Mouse (Mus musculus) megakaryocyte progenitor cell, adult 5-6 weeks (primary cell): ENCODE data around the gene Clcn5. TPM values are rescaled to one million over a fixed set of nuclear protein-coding genes. Genes with fewer than 3 reads are reported as not detected.

Source experiments
- ATAC-seq: replicated peaks from 2 replicates; pipeline ENCODE4 v1.8.0; 2016; ENCODE audit warnings: mild to moderate bottlenecking, moderate TSS enrichment, inconsistent platforms; ENCODE audit not compliant: poor library complexity
- total RNA-seq, 2 experiments: library from RNA; stranded (forward) in 1 of 2; stranded (reverse) in 1 of 2; fragments of 157-497, 149-512 nt in 1 of 2; fragments of 200-1000 nt in 1 of 2; gene quantifications; 2 replicates each; pipeline versions ENCODE4 v1.2.3 to v1.2.4; 2015 to 2017

The Clcn5 gene
- total RNA-seq (2015) (4.4 and 5.4 TPM in 2 replicates), total RNA-seq (2017) (5.6 and 7.0 TPM in 2 replicates)

DNA sequence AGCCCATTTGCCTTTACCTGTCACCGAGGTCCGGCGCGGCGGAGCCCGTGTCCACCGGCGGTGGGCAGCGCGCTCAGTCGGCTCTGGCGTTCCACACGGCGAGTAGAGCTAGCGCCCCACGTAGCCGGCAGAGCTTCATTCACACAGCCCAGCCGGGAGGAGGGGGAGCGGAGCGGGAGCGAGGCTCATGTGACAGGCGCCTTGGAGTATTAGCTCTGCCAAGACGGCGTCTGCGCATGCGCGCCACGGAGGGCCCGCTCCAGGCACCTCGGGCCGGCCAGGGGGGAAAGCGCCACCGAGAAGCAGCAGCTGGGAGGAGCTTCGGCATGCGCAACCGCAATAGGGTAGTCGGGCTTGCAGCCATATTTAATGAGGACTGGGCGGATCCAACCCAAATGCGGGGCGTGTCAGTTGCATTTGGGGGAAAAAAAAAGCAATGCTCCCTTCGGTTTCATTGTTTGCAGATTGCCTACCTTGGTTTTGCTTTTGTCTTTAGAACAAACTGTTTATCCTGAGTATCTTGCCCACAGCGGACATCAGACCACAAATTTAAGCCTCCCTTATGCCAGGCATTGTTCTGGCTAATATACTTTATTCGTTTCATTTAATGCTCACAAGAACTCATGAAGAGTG is at the start of gene Clcn5:
TSS of gene Clcn5 (minus strand) at position 270 of the 633 bp plus-strand sequence.
- ATAC-seq, result peak; percentile 96

DNA sequence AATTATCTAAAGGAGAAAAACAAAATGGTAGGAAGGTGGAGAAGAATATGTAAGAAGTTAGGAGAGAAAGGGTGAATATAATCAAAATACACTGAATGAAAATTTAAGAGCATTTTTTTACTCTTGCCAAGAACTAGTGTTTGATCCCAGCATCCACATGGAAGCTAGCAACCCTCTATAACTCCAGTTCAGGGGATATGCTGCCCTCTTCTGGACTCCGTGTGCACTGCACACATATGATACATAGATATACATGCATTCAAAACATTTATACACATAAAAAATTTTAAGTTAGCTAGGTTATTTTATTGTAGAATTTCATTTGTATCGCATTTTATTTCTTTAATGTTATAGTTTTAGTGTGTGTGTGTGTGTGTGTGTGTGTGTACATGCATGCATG is 6.3 kb upstream of the Clcn5 start:
- ATAC-seq, result 0 out of 2 replicates have a peak, but pooled peaks have one; percentile 54

DNA sequence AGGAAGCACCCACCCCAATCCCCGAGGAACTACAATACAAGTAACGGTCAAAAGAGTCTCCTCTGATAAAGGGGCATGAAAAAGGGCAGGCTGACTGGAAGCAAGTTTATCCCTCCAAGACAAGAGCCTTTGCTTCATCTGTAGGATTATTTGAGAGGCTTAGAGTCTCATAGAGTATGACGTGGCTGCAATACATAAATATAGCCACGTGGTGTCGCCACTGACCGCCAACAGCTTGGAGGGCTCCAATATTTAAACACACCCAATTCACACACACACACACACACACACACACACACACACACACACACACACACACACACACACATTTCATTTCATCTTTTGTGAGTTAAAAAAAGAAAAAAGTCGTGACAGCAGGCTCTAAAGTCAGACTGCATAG is 3.1 kb upstream of the Clcn5 start:
- ATAC-seq, result peak; percentile 59

DNA sequence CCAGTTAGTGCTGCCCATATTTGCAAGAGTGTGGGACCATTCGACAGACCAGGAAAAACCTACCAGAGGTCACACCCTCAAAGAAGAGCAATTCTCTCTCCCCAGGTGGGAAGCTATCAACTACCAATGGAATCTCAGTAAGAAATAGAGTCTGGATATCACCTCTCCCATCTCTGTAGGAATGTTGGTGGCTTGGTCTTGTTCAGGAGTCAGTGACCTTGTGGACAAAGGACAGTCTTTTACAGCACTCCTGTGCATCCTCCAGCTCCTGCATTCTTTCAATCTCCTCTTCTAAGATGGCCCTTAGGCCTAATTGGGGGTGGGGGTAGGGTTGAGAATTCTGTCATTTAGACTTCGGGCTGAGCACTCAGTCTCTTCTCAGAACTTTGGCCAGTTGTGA is 1.4 kb upstream of the Clcn5 start:
- no peak for ATAC-seq

DNA sequence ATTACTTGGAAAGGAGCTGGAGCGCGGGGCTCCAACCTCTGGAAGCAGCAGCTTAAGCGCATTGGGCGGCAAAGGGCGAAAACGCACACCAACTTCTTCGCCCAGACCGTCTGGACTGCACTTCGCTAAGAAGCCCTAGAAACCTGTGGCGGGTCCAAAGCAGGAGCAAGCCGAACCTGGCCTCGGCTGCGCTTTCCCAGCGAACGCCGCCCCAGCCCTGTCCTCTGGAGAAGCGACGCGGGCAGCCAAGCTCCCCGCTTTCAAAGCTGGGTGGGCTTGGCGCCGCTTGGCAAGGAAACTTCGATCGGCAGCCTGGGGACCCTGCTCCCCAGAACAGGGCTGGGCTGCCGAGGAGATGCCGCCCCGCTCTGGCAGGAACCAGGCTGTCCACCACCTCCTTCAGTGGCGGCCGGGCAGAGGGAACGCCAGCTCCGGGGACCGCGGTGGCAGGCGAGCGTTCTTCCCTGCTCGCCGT is 570 bp downstream of the Clcn5 start:
- ATAC-seq, result peak; percentile 19; the same call in 1 of the 2 replicates

DNA sequence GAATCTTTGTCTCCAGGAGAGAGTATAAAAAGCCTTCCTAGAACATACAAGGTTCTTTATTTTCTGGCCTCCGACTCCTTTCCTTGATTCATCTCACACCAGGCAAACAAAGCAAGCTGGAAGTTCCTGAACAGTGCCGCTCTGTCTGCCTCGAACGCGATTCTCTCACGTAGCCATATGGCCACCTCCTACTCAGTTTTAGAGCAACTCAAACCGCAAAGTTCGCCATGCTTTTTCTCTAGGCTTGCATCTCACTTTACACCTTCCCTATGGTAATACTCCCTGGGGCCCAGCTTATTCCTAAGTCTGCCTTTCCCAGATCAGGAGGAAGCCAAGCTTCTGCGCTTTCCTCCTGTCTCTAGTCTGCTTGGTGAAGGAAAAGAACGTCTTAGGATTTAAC is 4.0 kb downstream of the Clcn5 start:
- no peak for ATAC-seq

DNA sequence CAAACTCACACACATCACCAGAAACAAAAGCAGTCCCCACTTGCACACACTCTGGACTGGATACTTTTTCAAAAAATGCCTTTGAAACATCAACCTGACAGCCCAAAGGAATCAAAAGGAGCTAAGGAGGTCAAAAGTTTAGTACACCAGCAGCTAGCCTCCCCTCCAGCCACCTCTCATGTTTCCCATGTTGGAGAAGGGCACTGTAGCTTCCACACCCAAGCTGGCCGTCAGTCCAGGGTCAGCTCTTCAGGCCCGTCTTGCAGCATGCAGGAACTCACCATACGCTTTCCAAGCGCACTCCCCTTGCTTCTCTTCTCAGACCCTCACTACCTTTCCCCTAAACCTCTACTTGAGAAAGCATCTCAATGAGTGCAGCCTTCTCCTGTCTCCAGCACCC is 4.5 kb downstream of the Clcn5 start:
- ATAC-seq, result no peak

DNA sequence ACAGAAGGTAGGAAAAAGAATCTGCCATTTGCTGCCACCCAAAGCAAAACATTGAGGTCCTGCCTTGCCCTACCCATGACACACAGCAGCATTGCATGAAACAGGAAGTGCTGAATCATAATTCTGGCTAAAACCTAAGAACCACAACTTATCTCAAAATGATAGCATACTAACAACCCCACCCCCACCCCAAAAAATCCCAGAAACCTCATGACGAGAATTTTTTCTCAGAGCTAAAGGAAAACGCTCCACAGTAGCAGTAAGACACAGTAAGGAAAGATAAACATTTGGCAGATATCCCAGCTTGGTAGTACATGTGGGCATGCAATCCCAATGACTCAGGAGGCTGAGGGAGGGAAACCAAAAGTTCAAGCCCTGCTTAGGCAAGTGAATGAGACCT is 10.9 kb downstream of the Clcn5 start:
- peak; percentile 87 for ATAC-seq

DNA sequence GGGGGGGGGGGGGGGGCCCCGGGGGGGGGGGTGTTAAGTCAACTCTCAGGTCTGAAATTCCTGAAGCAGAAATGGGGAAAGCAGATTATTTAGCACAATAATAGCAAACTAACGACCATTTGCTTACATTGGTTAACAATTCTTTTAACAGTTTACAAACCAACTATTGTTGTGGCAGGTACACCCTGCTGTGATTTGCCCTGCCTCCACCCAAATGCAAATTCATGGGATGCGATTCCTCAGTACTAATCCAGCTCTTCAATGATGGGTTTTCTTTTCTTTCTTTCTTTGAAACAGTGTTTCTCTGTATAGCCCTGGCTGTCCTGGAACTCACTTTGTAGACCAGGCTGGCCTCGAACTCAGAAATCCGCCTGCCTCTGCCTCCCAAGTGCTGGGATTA is 12.3 kb downstream of the Clcn5 start:
- ATAC-seq, result no peak

DNA sequence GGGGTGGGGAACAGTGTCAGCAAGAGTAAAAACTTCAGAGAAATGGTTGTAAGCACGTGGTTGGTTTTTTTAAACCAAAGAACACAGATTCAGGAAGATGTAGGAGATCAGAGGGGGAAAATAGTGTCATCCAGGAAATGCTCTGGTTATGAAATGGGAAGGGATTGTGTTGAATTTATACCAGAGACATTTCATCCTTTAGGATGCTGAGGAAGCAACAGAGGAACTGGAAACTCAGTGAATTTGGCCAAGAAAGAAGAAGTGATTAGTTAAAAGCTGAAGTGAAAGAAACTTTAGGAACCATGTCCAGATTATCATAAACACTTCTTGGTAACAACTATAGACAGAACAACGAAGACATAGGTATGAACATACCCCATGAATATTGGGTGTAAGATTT is 26.2 kb downstream of the Clcn5 start:
- peak; percentile 54 for ATAC-seq

DNA sequence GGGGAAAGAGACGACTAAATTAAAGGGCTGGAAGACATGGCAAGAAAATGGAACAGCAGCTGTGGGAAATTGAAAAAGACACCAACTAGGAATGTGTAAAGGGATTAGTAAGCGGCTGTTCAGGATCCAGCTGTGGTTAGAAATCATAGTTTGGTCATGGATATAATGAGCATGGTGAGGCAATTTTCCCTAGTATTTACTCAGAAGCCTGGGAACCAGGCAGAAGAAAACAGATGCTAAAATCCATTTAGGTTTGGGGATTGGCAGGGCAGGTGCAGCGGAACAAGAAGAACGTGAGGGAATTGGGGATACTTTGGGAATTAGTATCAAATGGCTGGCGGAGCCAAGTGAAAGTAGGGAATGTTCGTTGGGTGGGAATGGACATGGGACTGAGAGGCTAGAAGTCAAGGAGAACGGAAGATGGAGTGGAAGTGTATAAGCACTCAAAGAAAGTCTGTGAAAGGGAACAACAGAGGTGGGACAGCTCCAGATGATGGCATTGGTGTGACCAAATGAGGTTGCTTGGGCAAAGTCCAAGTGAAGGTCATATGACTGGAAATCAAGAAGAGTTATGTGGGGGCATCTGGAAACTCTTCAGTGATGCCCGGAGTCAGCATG is 26.9 kb downstream of the Clcn5 start:
- no peak for ATAC-seq

DNA sequence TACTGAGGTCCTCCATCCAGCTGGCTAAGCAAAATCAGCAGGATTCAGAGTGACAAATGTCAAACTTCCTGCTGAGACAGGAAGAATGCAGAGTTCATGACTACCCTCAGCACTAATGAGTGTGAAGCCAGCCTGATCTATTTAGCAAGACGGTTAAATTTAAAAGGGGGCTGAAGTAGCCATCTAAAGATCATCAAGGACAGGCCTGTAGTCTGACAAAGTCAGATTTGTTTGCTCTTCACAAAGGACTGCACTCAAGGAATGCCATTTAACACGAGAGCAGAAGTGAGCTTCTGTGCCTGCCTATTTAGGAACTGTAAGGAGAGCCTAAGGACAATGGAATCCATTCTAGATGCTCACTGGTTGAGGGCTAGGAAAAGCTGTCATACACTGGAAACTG is 30.2 kb downstream of the Clcn5 start:
- no peak for ATAC-seq

DNA sequence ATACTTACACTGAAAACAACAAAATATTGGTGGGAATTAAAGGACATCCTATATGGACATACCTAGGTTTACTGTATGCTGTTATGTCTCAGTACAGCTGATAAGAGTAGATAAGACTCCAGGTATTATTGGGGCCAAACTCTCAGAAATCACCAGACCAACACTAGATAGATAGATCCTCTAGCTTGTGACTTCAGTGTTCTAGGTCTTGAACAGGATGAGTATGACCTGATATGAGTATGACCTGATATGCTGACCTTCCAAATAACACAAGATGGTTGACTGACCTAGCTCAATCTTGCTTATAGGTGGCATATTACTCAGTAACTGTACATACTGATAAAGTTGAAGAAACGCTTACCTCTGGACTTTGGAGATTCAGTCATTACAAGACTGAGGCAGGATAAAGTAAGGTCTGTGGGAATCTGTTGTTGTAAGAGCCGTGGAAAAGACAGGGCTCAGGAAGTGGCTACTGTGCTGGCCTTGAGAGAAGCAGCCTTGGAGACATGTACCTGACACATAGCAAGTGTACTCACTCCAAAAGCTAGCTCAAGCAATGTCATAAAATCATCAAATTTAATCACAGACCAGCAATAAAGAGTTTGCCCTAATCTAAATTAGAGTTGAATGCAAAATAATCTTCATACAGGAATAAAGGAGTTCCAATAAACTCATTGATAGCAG is 32.0 kb downstream of the Clcn5 start:
- no peak for ATAC-seq

DNA sequence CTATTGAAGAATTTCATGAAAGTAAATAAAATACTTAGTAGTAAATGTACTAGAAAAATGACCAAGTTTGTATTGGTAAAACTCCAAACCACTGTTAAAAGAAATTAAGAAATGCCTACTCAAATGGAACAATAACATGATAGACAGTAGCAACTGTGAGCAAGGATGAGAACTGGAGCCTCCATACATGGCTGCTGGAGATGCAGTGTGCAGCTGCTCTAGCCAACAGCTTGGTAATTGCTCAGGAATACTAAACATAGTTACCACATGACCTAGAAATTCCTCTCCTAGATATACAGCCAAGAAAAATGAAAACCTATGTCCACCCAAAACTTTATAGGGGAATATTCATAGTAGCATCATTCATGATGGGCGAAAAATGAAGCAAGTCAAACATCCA is 36.5 kb downstream of the Clcn5 start:
- no peak for ATAC-seq

DNA sequence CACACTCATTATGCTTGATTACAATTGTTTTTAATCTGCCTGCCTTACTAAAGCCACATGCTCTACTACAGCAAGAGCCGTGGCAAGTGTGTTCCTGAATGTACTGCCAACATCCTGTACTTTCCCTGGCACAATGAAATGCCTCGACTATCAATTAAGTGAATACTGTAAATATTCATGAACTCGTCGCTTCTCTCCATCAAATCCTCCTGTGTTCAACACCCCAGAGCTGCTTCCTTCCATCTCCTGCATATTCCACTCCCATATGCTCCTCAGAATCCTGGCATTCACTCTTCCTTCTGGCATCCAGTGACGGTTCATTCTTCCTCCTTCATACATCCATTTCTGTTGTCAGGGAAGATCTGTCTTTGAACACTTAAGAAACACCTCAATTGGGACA is 39.4 kb downstream of the Clcn5 start:
- ATAC-seq, result no peak

DNA sequence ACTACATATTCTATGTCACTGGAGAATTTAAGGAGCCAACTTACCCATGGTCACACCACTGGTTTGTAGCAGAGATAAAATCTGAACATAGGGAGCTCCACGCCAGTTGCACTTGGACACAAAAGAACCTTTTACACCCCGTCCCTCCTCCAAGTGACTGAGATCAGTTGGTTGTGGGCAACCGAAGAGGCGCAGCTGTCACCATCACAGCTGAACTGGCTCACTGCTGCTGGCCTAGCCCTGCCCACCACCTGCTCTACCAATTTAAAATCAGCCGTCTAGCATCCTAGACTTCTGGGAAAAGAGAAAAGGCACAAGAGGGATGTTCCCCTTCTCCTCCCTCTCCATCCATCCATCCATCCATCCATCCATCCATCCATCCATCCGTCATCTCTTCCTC is 42.6 kb downstream of the Clcn5 start:
- ATAC-seq, result no peak

DNA sequence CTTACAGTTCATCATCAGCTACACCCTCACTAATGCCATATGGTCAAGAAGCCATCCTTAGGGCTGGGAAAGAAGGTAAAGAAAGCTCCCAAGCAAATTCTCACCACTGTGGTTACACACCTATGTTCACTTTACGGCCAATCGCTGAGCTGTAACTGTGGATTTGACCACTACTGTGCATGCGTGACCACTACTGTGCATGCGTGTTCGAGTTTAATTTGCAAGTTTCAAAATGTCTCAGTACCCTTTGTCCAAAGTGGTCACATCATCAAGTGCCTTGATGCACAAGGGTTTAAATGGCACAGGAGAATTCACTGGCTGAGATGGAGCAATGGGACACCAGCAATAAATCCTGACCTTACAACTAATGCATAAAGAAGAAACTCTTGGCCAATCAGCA is 58.0 kb downstream of the Clcn5 start:
- ATAC-seq, result no peak

DNA sequence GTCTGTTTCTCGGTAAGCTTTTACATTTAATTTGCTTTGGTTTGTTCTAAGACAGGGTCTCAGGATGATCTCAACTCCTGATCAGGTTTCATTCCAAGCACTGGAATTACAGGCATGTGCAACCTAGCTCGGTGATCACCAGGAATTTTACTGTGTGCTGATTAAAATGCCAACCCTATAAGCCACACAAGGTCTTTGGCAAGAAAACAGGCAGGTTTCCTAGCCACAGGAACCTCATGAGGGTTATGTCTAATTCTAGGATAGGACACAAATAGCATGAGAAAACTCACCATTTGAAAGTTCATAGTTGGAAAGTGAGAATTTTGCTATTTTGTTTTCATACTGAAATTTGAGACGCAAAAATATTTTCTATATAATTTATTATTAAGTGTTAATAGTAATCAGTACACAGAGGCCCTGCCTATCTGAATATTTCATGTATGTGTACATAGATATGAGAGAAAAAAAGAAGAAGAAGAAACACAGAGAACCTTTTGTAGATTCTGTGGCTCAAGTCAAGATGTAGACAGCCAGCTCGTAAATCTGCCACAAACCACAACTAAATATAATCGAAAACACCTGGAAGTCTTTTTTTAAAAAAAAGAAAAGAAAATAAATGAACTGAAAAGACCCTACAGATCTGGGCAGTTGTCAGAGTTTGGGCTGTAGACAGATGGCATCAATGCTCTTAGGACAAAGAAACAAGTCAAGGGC is 58.6 kb downstream of the Clcn5 start:
- ATAC-seq, result no peak

DNA sequence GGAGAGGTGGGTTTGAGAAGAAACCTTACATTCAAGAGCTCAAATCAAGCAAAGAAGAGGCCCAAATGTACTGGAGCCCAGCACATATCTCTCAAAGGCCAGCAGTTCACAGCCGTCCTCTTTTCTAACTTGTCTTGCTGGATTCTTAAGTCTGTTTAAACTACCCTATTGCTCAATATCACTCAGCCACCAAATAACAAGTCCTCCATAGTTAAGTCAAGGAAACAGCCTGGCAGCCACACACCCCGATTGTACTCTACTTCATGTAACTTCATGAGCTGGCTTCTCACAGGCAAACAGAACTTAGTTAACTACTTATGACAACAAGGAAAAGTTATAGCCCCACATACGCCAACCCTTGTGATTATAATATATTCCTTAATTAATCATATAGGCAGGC is 59.4 kb downstream of the Clcn5 start:
- no peak for ATAC-seq

DNA sequence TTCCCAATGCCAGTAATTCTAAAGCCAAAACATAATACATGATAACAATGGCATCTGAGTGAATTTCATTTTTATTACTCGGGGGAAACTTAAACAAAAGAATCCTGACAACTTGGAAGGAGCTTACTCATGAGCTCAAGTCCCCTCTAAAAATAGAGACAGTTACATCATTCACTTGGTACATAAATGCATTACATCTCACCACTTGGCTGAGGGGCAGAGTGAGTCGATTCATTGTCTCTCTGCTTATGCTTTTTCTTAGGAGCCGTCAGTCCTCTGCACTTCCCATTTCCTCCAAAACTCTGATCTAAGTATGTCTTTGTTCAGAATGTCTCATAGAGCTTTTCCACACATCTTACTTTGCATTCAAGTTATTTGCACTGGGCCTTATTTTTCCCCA is 63.1 kb downstream of the Clcn5 start:
- no peak for ATAC-seq

DNA sequence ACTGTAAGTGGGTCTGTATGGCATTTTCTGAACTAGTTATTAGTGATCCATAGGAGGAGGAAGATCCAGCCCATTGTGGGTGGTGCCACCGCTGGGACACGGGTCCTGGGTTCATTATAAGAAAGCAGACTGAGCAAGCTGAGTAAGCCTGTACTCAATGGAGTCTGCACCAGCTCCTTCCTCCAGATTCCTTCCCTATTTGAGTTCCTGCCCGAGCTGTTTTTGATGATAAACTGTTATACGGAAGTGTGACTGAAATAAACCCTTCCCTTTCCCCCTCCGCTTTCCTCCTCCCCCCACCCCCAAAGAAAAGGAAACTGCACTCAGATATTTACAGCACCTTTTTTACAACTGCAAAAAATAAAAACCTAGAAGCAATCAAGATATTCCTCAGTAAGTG is 115.1 kb downstream of the Clcn5 start:
- peak; percentile 76 for ATAC-seq

DNA sequence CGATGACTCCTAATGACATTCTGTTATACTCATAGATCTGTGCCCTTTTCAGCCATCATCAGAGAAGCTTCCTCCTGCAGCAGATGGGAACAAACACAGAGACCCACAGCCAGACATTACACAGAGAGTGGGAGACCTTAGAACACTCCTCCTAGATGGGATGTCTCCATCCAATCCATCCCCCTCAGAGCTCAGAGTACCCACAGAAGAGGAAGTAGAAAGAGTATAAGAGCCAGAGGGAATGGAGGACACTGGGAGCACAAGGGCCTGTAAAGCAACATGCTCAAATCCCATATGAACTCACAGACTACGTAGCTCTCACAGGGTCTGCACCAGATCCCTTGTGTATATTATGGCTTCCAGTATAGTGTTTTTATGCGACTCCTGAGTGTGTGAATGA is 115.6 kb downstream of the Clcn5 start:
- peak; percentile 52 for ATAC-seq
